In genomic region chr17:23803366-23804041, GRCm38 (mm10) we compare ENCODE assay signal across 9 mouse cellular contexts. TPM values are rescaled to one million over a fixed set of nuclear protein-coding genes. Genes with fewer than 3 reads are reported as not detected.
A peak's percentile ranks its signal among the peaks of the same experiment; 100 is the strongest.
DNase-seq lines count a peak whose midpoint lies in the region; ATAC-seq and TF ChIP-seq lines count a peak whose summit lies in the region.
"Had no signal": no experiment of that assay in that cellular context is flagged by ENCODE, and none has a peak within 500 bp of the region (broad histone marks: within the 10 kb centered on the region; RNA-seq: fewer than 3 reads in every experiment).

No protein-coding gene starts in this region.

- no peak; a peak in 1 of 4 replicates for TF ChIP-seq EP300 in MEL (IDR thresholded peaks at IDR 0.05; ENCODE audit: low read depth in 1 of 2, low read length in 2 of 2)

- H3K4me2 ChIP-seq in heart, embryonic 15.5 days, result peak overlapping the region; percentile 75

- no peak for TF ChIP-seq RAD21 in MEL (IDR thresholded peaks at IDR 0.05; ENCODE audit: low read depth, low read length)

- TF ChIP-seq POLR2A in MEL (IDR thresholded peaks at IDR 0.05; ENCODE audit: control insufficient read depth in 1 of 2, insufficient read depth in 1 of 2, low read depth in 1 of 2, low read length in 2 of 2, poor library complexity in 1 of 2), result no peak

- TF ChIP-seq CTCF in MEL (IDR thresholded peaks at IDR 0.05 in 2 of 3, conservative IDR thresholded peaks at IDR 0.05 in 1 of 3; ENCODE audit: control insufficient read depth in 1 of 3, insufficient read depth in 1 of 3, low read depth in 2 of 3, low read length in 3 of 3, poor library complexity in 1 of 3, severe bottlenecking in 1 of 3), result no peak

- peak; percentile 50 for ATAC-seq in heart, embryonic 15.5 days (replicated peaks; ENCODE audit: insufficient number of reproducible peaks, insufficient read depth, low FRiP score, low read depth)

- WGBS in embryonic facial prominence, embryonic 10.5 days, result under 1% methylated on average over 83 of the region's 83 CpGs
- under 1% methylated on average over 56 of the region's 83 CpGs for WGBS in heart, embryonic 15.5 days

- H3K36me3 ChIP-seq in MEL (ENCODE audit: control insufficient read depth in 1 of 2, insufficient read depth in 2 of 2, low read length in 2 of 2), result peaks cover 9 to 20% of the 10 kb centered on the region in 2 experiments
- peaks cover 32% of the 10 kb centered on the region for H3K36me3 ChIP-seq in embryonic facial prominence, embryonic 10.5 days (replicated peaks)
- peaks cover 9% of the 10 kb centered on the region for H3K36me3 ChIP-seq in heart, embryonic 15.5 days

- DNase-seq in MEL (ENCODE audit: low read depth, low spot score), result peak; percentile 87
- DNase-seq in adrenal gland, postnatal 25 days, result peak; percentile 89
- DNase-seq in embryonic facial prominence, embryonic 10.5 days (ENCODE audit: low spot score), result peak; percentile 92
- DNase-seq in left cerebral cortex, adult 18-20 months (ENCODE audit: low spot score in 2 of 2), result peak; percentile 68 to 71
- DNase-seq in lung, postnatal 4 days, result peak; percentile 85 to 89
- peak; percentile 84 for DNase-seq in retina, postnatal 7 days (ENCODE audit: low read depth, low spot score)
- no peak for DNase-seq in natural killer cell, adult 2 months (ENCODE audit: low spot score in 2 of 2)

- H3K4me3 ChIP-seq in MEL (ENCODE audit: control insufficient read depth in 1 of 2, insufficient read depth in 1 of 2, low read depth in 2 of 2, low read length in 2 of 2), result peak overlapping the region; percentile 85 to 92
- H3K4me3 ChIP-seq in embryonic facial prominence, embryonic 10.5 days, result peak overlapping the region; percentile 81
- H3K4me3 ChIP-seq in heart, embryonic 15.5 days, result peak overlapping the region; percentile 72

- peaks cover 53% of the 10 kb centered on the region for H3K79me2 ChIP-seq in MEL (ENCODE audit: control insufficient read depth, insufficient read depth, low read length, poor library complexity)

- peak overlapping the region; percentile 99 for H3K9ac ChIP-seq in MEL (ENCODE audit: control insufficient read depth, low read depth, low read length, poor library complexity, severe bottlenecking)
- peak overlapping the region; percentile 90 for H3K9ac ChIP-seq in heart, embryonic 15.5 days

- H3K27ac ChIP-seq in MEL (ENCODE audit: control insufficient read depth, low read depth, low read length), result peak overlapping the region; percentile 70
- H3K27ac ChIP-seq in embryonic facial prominence, embryonic 10.5 days (replicated peaks), result peak overlapping the region; percentile 99
- peak overlapping the region; percentile 94 for H3K27ac ChIP-seq in heart, embryonic 15.5 days

- no peaks in the 10 kb centered on the region for H3K9me3 ChIP-seq in MEL (replicated peaks; ENCODE audit: insufficient read depth, low read length)
- peaks cover 3% of the 10 kb centered on the region; the same call in 1 of the 2 replicates for H3K9me3 ChIP-seq in embryonic facial prominence, embryonic 10.5 days
- no peaks in the 10 kb centered on the region for H3K9me3 ChIP-seq in heart, embryonic 15.5 days (replicated peaks)

- no peaks in the 10 kb centered on the region for H3K27me3 ChIP-seq in MEL (ENCODE audit: control insufficient read depth in 1 of 2, insufficient read depth in 2 of 2, low read length in 2 of 2)
- H3K27me3 ChIP-seq in embryonic facial prominence, embryonic 10.5 days (replicated peaks; ENCODE audit: low read depth, poor library complexity, severe bottlenecking), result no peaks in the 10 kb centered on the region
- H3K27me3 ChIP-seq in heart, embryonic 15.5 days, result no peaks in the 10 kb centered on the region

- H3K4me1 ChIP-seq in MEL (ENCODE audit: control insufficient read depth in 1 of 2, insufficient read depth in 2 of 2, low read length in 2 of 2), result peaks cover 4 to 5% of the 10 kb centered on the region in 2 experiments; a peak in 3 of 4 replicates
- H3K4me1 ChIP-seq in embryonic facial prominence, embryonic 10.5 days, result peaks cover 33% of the 10 kb centered on the region
- H3K4me1 ChIP-seq in heart, embryonic 15.5 days (replicated peaks), result peaks cover 31% of the 10 kb centered on the region

TF ChIP-seq in MEL, 35 proteins besides CTCF, POLR2A, EP300 and RAD21:
- TF ChIP-seq BHLHE40 (IDR thresholded peaks at IDR 0.05; ENCODE audit: borderline replicate concordance, low read depth, low read length), result peak; percentile 41; the same call in 1 of the 2 replicates
- peak; percentile 4; the same call in 1 of the 2 replicates for TF ChIP-seq MYC (IDR thresholded peaks at IDR 0.05; ENCODE audit: low read depth, low read length)
- peak; percentile 67 for TF ChIP-seq MAX (IDR thresholded peaks at IDR 0.05; ENCODE audit: low read length)
- peak; percentile 78 for TF ChIP-seq CHD2 (IDR thresholded peaks at IDR 0.05; ENCODE audit: low read length)
- peak; percentile 60; the same call in 1 of the 2 replicates for TF ChIP-seq NRF1 (IDR thresholded peaks at IDR 0.05; ENCODE audit: insufficient read depth, low read depth, low read length, poor library complexity, severe bottlenecking)
- peak; percentile 2; the same call in 1 of the 2 replicates for TF ChIP-seq SIN3A (IDR thresholded peaks at IDR 0.05; ENCODE audit: low read length)
- no peak for TF ChIP-seq POLR2AphosphoS5 (IDR thresholded peaks at IDR 0.05; ENCODE audit: borderline replicate concordance, low read depth, low read length)
- TF ChIP-seq RCOR1 (IDR thresholded peaks at IDR 0.05; ENCODE audit: low read depth, low read length), result no peak
TF ChIP-seq in MEL: peak in this region for 6.

RNA-seq across cellular contexts. Expression of gene Srrm2, which starts 13.2 kb away (rescaled TPM):
- 56.2 and 68.9 TPM in 2 replicates for total RNA-seq in MEL (2012; rRNA removed)
- 100 to 1,000 TPM; 505 to 988 TPM for polyA plus RNA-seq in MEL (2012; ENCODE audit: insufficient read depth in 1 of 2, insufficient read length in 2 of 2, low read depth in 1 of 2, low replicate concordance in 2 of 2, missing spikeins in 1 of 2)
- 825 and 1,016 TPM in 2 replicates for total RNA-seq in adrenal gland, postnatal 25 days (2021)
- polyA plus RNA-seq in embryonic facial prominence, embryonic 10.5 days (2016; fragmentation: Nextera tagmentation; extraction: Ambion mirVana), result 511 and 516 TPM in 2 replicates
- 315 and 320 TPM in 2 replicates for polyA plus RNA-seq in heart, embryonic 15.5 days (2015; fragmentation: Nextera tagmentation; extraction: Ambion mirVana)
- 100 to 1,000 TPM; 548 to 585 TPM for total RNA-seq in left cerebral cortex, adult 18-20 months (2021)

RNA-seq across cellular contexts. Expression of gene Flywch2, which starts 17.6 kb away (rescaled TPM):
- total RNA-seq in MEL (2012; rRNA removed), result 0.62 and 0.69 TPM in 2 replicates
- polyA plus RNA-seq in MEL (2012; ENCODE audit: insufficient read depth in 1 of 2, insufficient read length in 2 of 2, low read depth in 1 of 2, low replicate concordance in 2 of 2, missing spikeins in 1 of 2), result 1 to 10 TPM in 1 of 2 experiments, not detected in 1; 6.2 TPM
- 4.9 and 7.6 TPM in 2 replicates for total RNA-seq in adrenal gland, postnatal 25 days (2021)
- polyA plus RNA-seq in embryonic facial prominence, embryonic 10.5 days (2016; fragmentation: Nextera tagmentation; extraction: Ambion mirVana), result 35.4 and 41.3 TPM in 2 replicates
- polyA plus RNA-seq in heart, embryonic 15.5 days (2015; fragmentation: Nextera tagmentation; extraction: Ambion mirVana), result 4.8 and 9.1 TPM in 2 replicates
- total RNA-seq in left cerebral cortex, adult 18-20 months (2021), result 10 to 100 TPM; 11.7 to 14.2 TPM

RNA-seq across cellular contexts. Expression of gene Elob, which starts 25.4 kb away (rescaled TPM):
- total RNA-seq in MEL (2012; rRNA removed), result 453 and 486 TPM in 2 replicates
- polyA plus RNA-seq in MEL (2012; ENCODE audit: insufficient read depth in 1 of 2, insufficient read length in 2 of 2, low read depth in 1 of 2, low replicate concordance in 2 of 2, missing spikeins in 1 of 2), result 100 to 1,000 TPM in 1 of 2 experiments, not detected in 1; 609 TPM
- 350 and 361 TPM in 2 replicates for total RNA-seq in adrenal gland, postnatal 25 days (2021)
- polyA plus RNA-seq in embryonic facial prominence, embryonic 10.5 days (2016; fragmentation: Nextera tagmentation; extraction: Ambion mirVana), result 1,075 and 1,103 TPM in 2 replicates
- 782 and 921 TPM in 2 replicates for polyA plus RNA-seq in heart, embryonic 15.5 days (2015; fragmentation: Nextera tagmentation; extraction: Ambion mirVana)
- 100 to 1,000 TPM; 359 to 364 TPM for total RNA-seq in left cerebral cortex, adult 18-20 months (2021)

RNA-seq across cellular contexts. Expression of gene Flywch1, which starts 32.1 kb away (rescaled TPM):
- 14.8 and 15.3 TPM in 2 replicates for total RNA-seq in MEL (2012; rRNA removed)
- polyA plus RNA-seq in MEL (2012; ENCODE audit: insufficient read depth in 1 of 2, insufficient read length in 2 of 2, low read depth in 1 of 2, low replicate concordance in 2 of 2, missing spikeins in 1 of 2), result 10 to 100 TPM in 1 of 2 experiments, not detected in 1; 29.7 TPM
- 47.9 and 56.3 TPM in 2 replicates for total RNA-seq in adrenal gland, postnatal 25 days (2021)
- polyA plus RNA-seq in embryonic facial prominence, embryonic 10.5 days (2016; fragmentation: Nextera tagmentation; extraction: Ambion mirVana), result 168 and 178 TPM in 2 replicates
- polyA plus RNA-seq in heart, embryonic 15.5 days (2015; fragmentation: Nextera tagmentation; extraction: Ambion mirVana), result 36.5 and 47.5 TPM in 2 replicates
- total RNA-seq in left cerebral cortex, adult 18-20 months (2021), result 100 to 1,000 TPM; 459 to 507 TPM

RNA-seq across cellular contexts. Expression of gene Prss33, which starts 32.4 kb away (rescaled TPM):
- 0.08 and 0.42 TPM in 2 replicates for total RNA-seq in MEL (2012; rRNA removed)
- polyA plus RNA-seq in MEL (2012; ENCODE audit: insufficient read depth in 1 of 2, insufficient read length in 2 of 2, low read depth in 1 of 2, low replicate concordance in 2 of 2, missing spikeins in 1 of 2), result 1 to 10 TPM in 1 of 2 experiments, not detected in 1; 1.0 TPM
- not detected in 2 replicates for total RNA-seq in adrenal gland, postnatal 25 days (2021)
- polyA plus RNA-seq in embryonic facial prominence, embryonic 10.5 days (2016; fragmentation: Nextera tagmentation; extraction: Ambion mirVana), result 0.21 TPM in 1 of 2 replicates, not detected in the other
- 0.13 TPM in 1 of 2 replicates, not detected in the other for polyA plus RNA-seq in heart, embryonic 15.5 days (2015; fragmentation: Nextera tagmentation; extraction: Ambion mirVana)
- not detected for total RNA-seq in left cerebral cortex, adult 18-20 months (2021)
- total RNA-seq: left cerebral cortex, postnatal 36 days had no signal

Comparison
In these comparisons a context has a peak if more than half of its experiments do, and no peak if none do; other contexts are left out.
1. DNase-seq: peak in MEL (single experiment), adrenal gland, postnatal 25 days (single experiment), embryonic facial prominence, embryonic 10.5 days (single experiment), left cerebral cortex, adult 18-20 months (2 of 2), lung, postnatal 4 days (2 of 2) and retina, postnatal 7 days (single experiment); none in natural killer cell, adult 2 months (0 of 2).
2. Peak in every context shown above with its lines, with median percentiles within 50 percentile points of each other: H3K27ac ChIP-seq and H3K4me3 ChIP-seq.